Mouse (Mus musculus): ENCODE results near the gene Acer1. TPM values are rescaled to one million over a fixed set of nuclear protein-coding genes. Genes with fewer than 3 reads are reported as not detected.

The Acer1 gene
- polyA plus RNA-seq, 1 experiment: not detected

GRCm38 (mm10) chr17:56997029-56997667, 15.2 kb upstream of the Acer1 start, which contains the start of gene Alkbh7:
Alkbh7 (plus strand) TSS chr17:56997339.
- peak; percentile 88 for TF ChIP-seq CTCF (IDR thresholded peaks at IDR 0.05; ENCODE audit: control insufficient read depth, insufficient read depth, low read length)
- peak; percentile 59; the same call in 1 of the 2 replicates for TF ChIP-seq POLR2A (IDR thresholded peaks at IDR 0.05; ENCODE audit: borderline replicate concordance, control insufficient read depth, low read depth, low read length)
- under 1% methylated on average over 38 of the region's 38 CpGs for WGBS
- peak within 1 kb of the TSS; percentile 87 for H3K4me3 ChIP-seq (replicated peaks; ENCODE audit: control insufficient read depth, low read depth, low read length)
- no peaks in the 10 kb centered on the region; the same call in 1 of the 2 replicates for H3K4me1 ChIP-seq (ENCODE audit: control insufficient read depth, insufficient read depth, low read length)
- H3K27ac ChIP-seq (ENCODE audit: control insufficient read depth, insufficient read depth, low read depth, low read length, poor library complexity): peak within 1 kb of the TSS; percentile 23; the same call in 1 of the 2 replicates

- H3K4me1 ChIP-seq (ENCODE audit: control insufficient read depth, insufficient read depth, low read length): no peaks in the 10 kb centered on the region; the same call in 1 of the 2 replicates
- H3K4me3 ChIP-seq (replicated peaks; ENCODE audit: control insufficient read depth, low read depth, low read length): no peak overlapping the region
- TF ChIP-seq CTCF (IDR thresholded peaks at IDR 0.05; ENCODE audit: control insufficient read depth, insufficient read depth, low read length) (no peak), POLR2A (IDR thresholded peaks at IDR 0.05; ENCODE audit: borderline replicate concordance, control insufficient read depth, low read depth, low read length) (no peak)
- WGBS: 71% methylated on average over 2 of the region's 2 CpGs
- no peak overlapping the region for H3K27ac ChIP-seq (ENCODE audit: control insufficient read depth, insufficient read depth, low read depth, low read length, poor library complexity)
Observed at GRCm38 (mm10) chr17:56996506-56996905, 14.6 kb upstream of the Acer1 start.

GRCm38 (mm10) chr17:56995046-56995445, 13.1 kb upstream of the Acer1 start:
- no peak for TF ChIP-seq CTCF (IDR thresholded peaks at IDR 0.05; ENCODE audit: control insufficient read depth, insufficient read depth, low read length)
- TF ChIP-seq POLR2A (IDR thresholded peaks at IDR 0.05; ENCODE audit: borderline replicate concordance, control insufficient read depth, low read depth, low read length): no peak
- no peak overlapping the region for H3K4me3 ChIP-seq (replicated peaks; ENCODE audit: control insufficient read depth, low read depth, low read length)
- H3K27ac ChIP-seq (ENCODE audit: control insufficient read depth, insufficient read depth, low read depth, low read length, poor library complexity): no peak overlapping the region
- no peaks in the 10 kb centered on the region; the same call in 1 of the 2 replicates for H3K4me1 ChIP-seq (ENCODE audit: control insufficient read depth, insufficient read depth, low read length)
- WGBS: 89% methylated on average over 8 of the region's 8 CpGs

- no peak overlapping the region for H3K27ac ChIP-seq (ENCODE audit: control insufficient read depth, insufficient read depth, low read depth, low read length, poor library complexity)
Observed at GRCm38 (mm10) chr17:56990966-56991365, 9.0 kb upstream of the Acer1 start.

GRCm38 (mm10) chr17:56990115-56990746, 8.3 kb upstream of the Acer1 start, which contains the start of gene Clpp:
Clpp (plus strand) TSS chr17:56990305.
- TF ChIP-seq POLR2A (IDR thresholded peaks at IDR 0.05; ENCODE audit: borderline replicate concordance, control insufficient read depth, low read depth, low read length): peak; percentile 85
- peak; percentile 14; the same call in 1 of the 2 replicates for TF ChIP-seq CTCF (IDR thresholded peaks at IDR 0.05; ENCODE audit: control insufficient read depth, insufficient read depth, low read length)
- Histone ChIP-seq H3K4me3 (replicated peaks; ENCODE audit: control insufficient read depth, low read depth, low read length) (peak within 1 kb of the TSS; percentile 72), H3K27ac (ENCODE audit: control insufficient read depth, insufficient read depth, low read depth, low read length, poor library complexity) (peak within 1 kb of the TSS; percentile 62), H3K4me1 (ENCODE audit: control insufficient read depth, insufficient read depth, low read length) (no peaks in the 10 kb centered on the region; the same call in 1 of the 2 replicates)
- under 1% methylated on average over 52 of the region's 52 CpGs for WGBS

More at GRCm38 (mm10) chr17:56990966-56991365, 9.0 kb upstream of the Acer1 start:
- H3K4me1 ChIP-seq (ENCODE audit: control insufficient read depth, insufficient read depth, low read length): no peaks in the 10 kb centered on the region; the same call in 1 of the 2 replicates
- 77% methylated on average over 2 of the region's 2 CpGs for WGBS
- TF ChIP-seq POLR2A (IDR thresholded peaks at IDR 0.05; ENCODE audit: borderline replicate concordance, control insufficient read depth, low read depth, low read length) (no peak), CTCF (IDR thresholded peaks at IDR 0.05; ENCODE audit: control insufficient read depth, insufficient read depth, low read length) (no peak)
- peak overlapping the region; percentile 31 for H3K4me3 ChIP-seq (replicated peaks; ENCODE audit: control insufficient read depth, low read depth, low read length)

- under 1% methylated on average over 25 of the region's 25 CpGs for WGBS
- TF ChIP-seq POLR2A (IDR thresholded peaks at IDR 0.05; ENCODE audit: borderline replicate concordance, control insufficient read depth, low read depth, low read length) (no peak), CTCF (IDR thresholded peaks at IDR 0.05; ENCODE audit: control insufficient read depth, insufficient read depth, low read length) (no peak)
- Histone ChIP-seq H3K4me1 (ENCODE audit: control insufficient read depth, insufficient read depth, low read length) (no peaks in the 10 kb centered on the region; the same call in 1 of the 2 replicates), H3K4me3 (replicated peaks; ENCODE audit: control insufficient read depth, low read depth, low read length) (peak overlapping the region; percentile 72), H3K27ac (ENCODE audit: control insufficient read depth, insufficient read depth, low read depth, low read length, poor library complexity) (peak overlapping the region; percentile 62)
Observed at GRCm38 (mm10) chr17:56989467-56990114, 7.7 kb upstream of the Acer1 start.

- WGBS: 52% methylated on average over 7 of the region's 7 CpGs
Observed at GRCm38 (mm10) chr17:56988921-56989430, 7.0 kb upstream of the Acer1 start.

More at GRCm38 (mm10) chr17:56988921-56989430, 7.0 kb upstream of the Acer1 start:
- Histone ChIP-seq H3K4me1 (ENCODE audit: control insufficient read depth, insufficient read depth, low read length) (no peaks in the 10 kb centered on the region; the same call in 1 of the 2 replicates), H3K27ac (ENCODE audit: control insufficient read depth, insufficient read depth, low read depth, low read length, poor library complexity) (no peak overlapping the region), H3K4me3 (replicated peaks; ENCODE audit: control insufficient read depth, low read depth, low read length) (no peak overlapping the region)
- TF ChIP-seq POLR2A (IDR thresholded peaks at IDR 0.05; ENCODE audit: borderline replicate concordance, control insufficient read depth, low read depth, low read length) (no peak), CTCF (IDR thresholded peaks at IDR 0.05; ENCODE audit: control insufficient read depth, insufficient read depth, low read length) (no peak)
